Mouse (Mus musculus): ENCODE results near the gene Galnt7. TPM values are rescaled to one million over a fixed set of nuclear protein-coding genes. Genes with fewer than 3 reads are reported as not detected.

Gene Galnt7
- total and polyA plus RNA-seq, 3 experiments = 11.1 to 138 (median 18.5) TPM

GRCm38 (mm10) chr8:57660019-57660418 is 7.2 kb upstream of the Galnt7 start:
- Histone ChIP-seq H3K27me3 (ENCODE audit: control insufficient read depth in 1 of 2, insufficient read depth in 2 of 2, low read length in 2 of 2) (no peaks in the 10 kb centered on the region), H3K9me3 (replicated peaks; ENCODE audit: insufficient read depth, low read length) (no peaks in the 10 kb centered on the region), H3K79me2 (ENCODE audit: control insufficient read depth, insufficient read depth, low read length, poor library complexity) (no peaks in the 10 kb centered on the region), H3K36me3 (ENCODE audit: control insufficient read depth in 1 of 2, insufficient read depth in 2 of 2, low read length in 2 of 2) (no peaks in the 10 kb centered on the region), H3K4me3 (ENCODE audit: control insufficient read depth in 1 of 2, insufficient read depth in 1 of 2, low read depth in 2 of 2, low read length in 2 of 2) (no peak overlapping the region), H3K27ac (ENCODE audit: control insufficient read depth, low read depth, low read length) (no peak overlapping the region), H3K9ac (ENCODE audit: control insufficient read depth, low read depth, low read length, poor library complexity, severe bottlenecking) (no peak overlapping the region), H3K4me1 (ENCODE audit: control insufficient read depth in 1 of 2, insufficient read depth in 2 of 2, low read length in 2 of 2) (no peaks in the 10 kb centered on the region)
- TF ChIP-seq RCOR1 (IDR thresholded peaks at IDR 0.05; ENCODE audit: low read depth, low read length) = no peak
- DNase-seq (ENCODE audit: low read depth, low spot score) = no peak

DNA sequence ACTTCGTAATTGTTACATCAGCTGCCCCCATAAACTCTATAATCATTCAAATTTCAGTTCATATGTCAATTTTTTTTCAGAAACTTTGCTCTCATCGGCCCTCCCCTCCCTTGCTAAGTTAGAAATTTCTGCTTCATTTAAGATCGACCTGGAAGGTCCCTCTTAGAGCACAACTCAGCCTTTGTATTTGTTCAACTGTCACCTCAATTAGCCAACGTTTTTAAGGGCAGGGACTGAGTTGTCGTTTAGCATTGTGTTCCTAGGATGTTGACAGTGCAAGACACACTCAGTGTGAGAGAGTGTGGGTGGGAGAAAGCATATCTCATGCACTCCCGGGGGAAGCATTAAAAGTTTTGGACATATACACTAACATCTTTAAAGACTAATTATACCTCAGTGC is 3.6 kb upstream of the Galnt7 start:
- Histone ChIP-seq H3K4me1 (ENCODE audit: control insufficient read depth in 1 of 2, insufficient read depth in 2 of 2, low read length in 2 of 2) (peaks cover 0 to 6% of the 10 kb centered on the region in 2 experiments; a peak in 1 of 4 replicates), H3K27me3 (ENCODE audit: control insufficient read depth in 1 of 2, insufficient read depth in 2 of 2, low read length in 2 of 2) (no peaks in the 10 kb centered on the region), H3K4me3 (ENCODE audit: control insufficient read depth in 1 of 2, insufficient read depth in 1 of 2, low read depth in 2 of 2, low read length in 2 of 2) (no peak overlapping the region), H3K27ac (ENCODE audit: control insufficient read depth, low read depth, low read length) (no peak overlapping the region), H3K9me3 (replicated peaks; ENCODE audit: insufficient read depth, low read length) (no peaks in the 10 kb centered on the region), H3K36me3 (ENCODE audit: control insufficient read depth in 1 of 2, insufficient read depth in 2 of 2, low read length in 2 of 2) (peaks cover 0 to 9% of the 10 kb centered on the region in 2 experiments; a peak in 2 of 4 replicates), H3K9ac (ENCODE audit: control insufficient read depth, low read depth, low read length, poor library complexity, severe bottlenecking) (no peak overlapping the region), H3K79me2 (ENCODE audit: control insufficient read depth, insufficient read depth, low read length, poor library complexity) (peaks cover 16% of the 10 kb centered on the region)
- no peak for DNase-seq (ENCODE audit: low read depth, low spot score)
- TF ChIP-seq USF2 (IDR thresholded peaks at IDR 0.05; ENCODE audit: borderline replicate concordance in 1 of 2, insufficient read depth in 1 of 2, low read depth in 1 of 2, low read length in 2 of 2) (no peak), NELFE (IDR thresholded peaks at IDR 0.05; ENCODE audit: low read depth, low read length) (no peak), ZNF384 (IDR thresholded peaks at IDR 0.05; ENCODE audit: low read depth, low read length) (no peak), CTCF (IDR thresholded peaks at IDR 0.05 in 2 of 3, conservative IDR thresholded peaks at IDR 0.05 in 1 of 3; ENCODE audit: control insufficient read depth in 1 of 3, insufficient read depth in 1 of 3, low read depth in 2 of 3, low read length in 3 of 3, poor library complexity in 1 of 3, severe bottlenecking in 1 of 3) (no peak), MAX (IDR thresholded peaks at IDR 0.05; ENCODE audit: low read length) (no peak), SIN3A (IDR thresholded peaks at IDR 0.05; ENCODE audit: low read length) (no peak), SMC3 (IDR thresholded peaks at IDR 0.05; ENCODE audit: low read depth, low read length) (no peak), NRF1 (IDR thresholded peaks at IDR 0.05; ENCODE audit: insufficient read depth, low read depth, low read length, poor library complexity, severe bottlenecking) (no peak), EP300 (IDR thresholded peaks at IDR 0.05; ENCODE audit: low read depth in 1 of 2, low read length in 2 of 2) (no peak), MYB (IDR thresholded peaks at IDR 0.05; ENCODE audit: low read depth, low read length) (no peak), GABPA (IDR thresholded peaks at IDR 0.05; ENCODE audit: low read depth, low read length) (no peak), RCOR1 (IDR thresholded peaks at IDR 0.05; ENCODE audit: low read depth, low read length) (no peak), CHD2 (IDR thresholded peaks at IDR 0.05; ENCODE audit: low read length) (no peak), TCF12 (IDR thresholded peaks at IDR 0.05; ENCODE audit: low read depth, low read length) (no peak), TAL1 (IDR thresholded peaks at IDR 0.05; ENCODE audit: low read length) (no peak), ZC3H11A (IDR thresholded peaks at IDR 0.05; ENCODE audit: low read depth, low read length) (no peak), POLR2A (IDR thresholded peaks at IDR 0.05; ENCODE audit: control insufficient read depth in 1 of 2, insufficient read depth in 1 of 2, low read depth in 1 of 2, low read length in 2 of 2, poor library complexity in 1 of 2) (no peak)

Data from MEL (cell line).